Mouse (Mus musculus): ENCODE results near the gene Fcgr3.
"Not testable (repeated sequence)": the region's sequence is repeated elsewhere in the genome, so short reads cannot be mapped to it uniquely, and the experiment has no call there.

The Fcgr3 gene

DNA sequence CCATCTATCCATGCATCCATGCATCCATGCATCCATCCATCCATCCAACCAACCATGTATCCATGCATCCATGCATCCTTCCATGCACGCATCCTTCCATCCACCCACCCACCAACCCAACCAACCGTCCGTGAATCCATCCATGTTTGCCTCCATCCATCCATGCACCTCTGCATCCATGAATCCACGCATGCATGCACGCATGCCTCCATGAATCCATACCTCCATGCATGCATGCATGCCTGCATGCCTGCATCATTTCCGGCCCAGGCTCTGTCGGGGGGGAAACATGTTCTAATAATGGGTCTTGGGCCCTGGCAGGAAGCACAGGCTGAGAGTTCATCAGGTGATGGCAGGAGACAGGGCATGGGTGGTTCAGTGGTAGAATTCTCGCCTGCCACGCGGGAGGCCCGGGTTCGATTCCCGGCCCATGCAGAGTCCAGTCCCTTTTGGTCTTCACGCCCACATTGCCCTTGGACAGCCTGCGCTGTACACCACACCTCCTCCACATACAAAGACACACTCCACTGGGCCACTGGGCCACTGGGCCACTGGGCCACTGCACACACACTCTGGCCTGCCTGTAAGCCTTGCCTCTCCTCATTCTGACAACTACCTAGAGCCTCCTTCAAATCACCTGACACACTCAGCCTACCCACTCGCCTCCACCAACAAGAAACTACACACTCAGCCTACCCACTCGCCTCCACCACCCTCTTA, 16.9 kb upstream of the Fcgr3 start:
- DNase-seq = not testable (repeated sequence)

DNA sequence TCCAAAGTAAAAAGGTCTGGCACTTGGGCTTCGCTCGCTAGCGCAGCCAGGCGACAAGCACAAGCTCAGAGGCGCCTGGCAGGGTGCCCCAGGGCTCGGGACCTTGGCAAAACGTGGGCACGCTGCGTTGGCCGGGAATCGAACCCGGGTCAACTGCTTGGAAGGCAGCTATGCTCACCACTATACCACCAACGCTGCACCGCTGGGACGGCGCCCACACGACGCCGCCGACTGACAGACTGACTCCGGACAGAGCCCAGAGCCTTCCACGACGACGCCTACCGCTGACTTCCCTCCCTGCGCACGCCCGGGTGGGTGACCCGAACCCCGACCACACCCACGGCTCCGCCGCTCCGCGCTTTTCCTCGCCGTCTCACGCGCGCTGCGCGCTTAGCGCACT, 15.1 kb upstream of the Fcgr3 start:
- not testable (repeated sequence) for DNase-seq

DNA sequence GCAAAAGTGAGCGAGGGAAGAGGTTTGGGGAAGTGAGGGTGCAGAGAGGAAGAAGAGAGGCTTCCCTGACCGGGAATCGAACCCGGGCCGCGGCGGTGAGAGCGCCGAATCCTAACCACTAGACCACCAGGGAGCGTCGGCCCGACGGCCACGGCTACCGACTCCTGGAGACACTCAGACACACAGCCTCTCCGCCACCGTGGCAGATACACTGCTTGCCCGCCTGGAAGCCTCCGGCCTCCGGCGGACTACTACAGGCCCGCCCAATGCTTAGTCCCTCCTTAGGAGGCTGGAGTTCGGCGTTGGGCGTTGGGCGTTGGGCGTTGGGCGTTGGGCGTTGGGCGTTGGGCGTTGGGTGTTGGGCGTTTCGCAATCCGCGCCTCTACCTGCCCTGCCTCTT, 14.6 kb upstream of the Fcgr3 start:
- not testable (repeated sequence) for DNase-seq

DNA sequence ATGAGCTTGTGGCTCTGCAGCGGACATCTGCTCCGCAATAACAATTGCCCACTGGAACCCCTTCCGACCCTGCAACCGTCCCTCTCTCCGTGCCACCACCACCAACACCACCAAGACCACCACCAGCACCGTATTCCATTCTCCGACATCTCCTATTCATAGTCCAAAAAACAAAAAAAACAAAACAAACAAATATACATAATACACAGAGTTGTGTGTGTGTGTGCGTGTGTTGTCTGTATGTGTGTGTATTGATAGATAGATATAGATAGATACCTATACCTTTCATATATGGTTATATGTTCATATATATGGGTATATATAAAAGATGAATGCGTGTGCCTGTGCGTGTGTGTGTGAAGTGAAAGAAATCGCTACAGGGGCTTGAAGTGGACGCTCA, 13.7 kb upstream of the Fcgr3 start:
- DNase-seq = not testable (repeated sequence)

DNA sequence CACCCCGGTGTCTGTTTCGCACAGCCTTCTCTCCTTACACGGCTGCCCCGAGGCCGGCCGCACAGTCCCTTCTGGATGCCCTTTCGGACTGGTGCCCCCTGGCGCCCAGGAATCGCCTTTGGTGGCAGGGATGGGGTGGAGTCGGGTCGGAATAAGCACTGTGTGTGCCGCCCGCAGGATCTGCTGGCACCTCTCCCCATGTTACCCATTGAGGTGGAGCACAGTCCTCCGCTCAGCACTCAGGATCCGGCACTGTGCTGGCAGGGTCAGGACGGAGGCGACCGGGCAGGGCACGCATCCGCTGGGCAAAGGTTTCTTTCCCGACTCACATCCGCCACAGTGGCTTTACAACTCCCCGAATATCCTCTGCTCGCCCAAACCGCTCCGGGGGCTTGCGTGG, 13.2 kb upstream of the Fcgr3 start:
- DNase-seq = not testable (repeated sequence)

DNA sequence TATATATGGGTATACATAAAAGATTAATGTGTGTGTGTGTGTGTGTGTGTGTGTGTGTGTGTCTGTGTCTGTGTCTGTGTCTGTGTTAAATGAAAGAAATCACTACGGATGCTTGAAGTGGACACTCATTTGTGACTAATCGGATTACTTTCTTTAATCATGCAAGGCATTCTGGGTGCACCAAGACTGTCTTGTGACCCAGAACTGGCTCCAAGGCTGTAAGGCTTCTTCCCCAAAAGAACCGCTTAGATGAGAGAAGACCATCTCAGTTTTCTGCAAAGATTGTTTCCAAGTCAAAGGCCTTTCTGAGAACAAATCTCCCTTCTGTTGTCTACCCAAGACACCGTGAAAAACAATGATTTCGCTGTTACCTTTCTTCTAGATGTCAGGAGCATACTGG, 12.5 kb upstream of the Fcgr3 start:
- not testable (repeated sequence) for DNase-seq

DNA sequence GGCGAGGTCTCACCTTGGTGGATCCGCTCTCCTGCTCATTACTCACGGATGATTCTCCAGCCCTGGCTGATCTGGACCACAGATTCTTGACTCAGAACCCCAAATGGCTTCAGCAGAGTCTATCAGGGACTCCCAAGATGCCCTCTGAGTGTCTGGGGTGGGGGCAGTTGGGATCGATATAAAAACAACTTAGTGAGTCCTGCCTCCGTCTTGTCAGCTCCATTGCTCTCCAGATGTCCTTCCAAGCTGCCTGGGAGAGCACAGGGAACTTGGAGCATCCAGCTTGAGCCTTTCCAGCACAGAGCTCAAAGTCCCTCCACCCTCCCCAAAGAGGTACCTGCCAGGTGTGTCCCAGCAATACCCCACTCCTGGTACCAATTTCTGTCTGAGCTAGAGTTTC, 11.4 kb upstream of the Fcgr3 start:
- DNase-seq = not testable (repeated sequence)

DNA sequence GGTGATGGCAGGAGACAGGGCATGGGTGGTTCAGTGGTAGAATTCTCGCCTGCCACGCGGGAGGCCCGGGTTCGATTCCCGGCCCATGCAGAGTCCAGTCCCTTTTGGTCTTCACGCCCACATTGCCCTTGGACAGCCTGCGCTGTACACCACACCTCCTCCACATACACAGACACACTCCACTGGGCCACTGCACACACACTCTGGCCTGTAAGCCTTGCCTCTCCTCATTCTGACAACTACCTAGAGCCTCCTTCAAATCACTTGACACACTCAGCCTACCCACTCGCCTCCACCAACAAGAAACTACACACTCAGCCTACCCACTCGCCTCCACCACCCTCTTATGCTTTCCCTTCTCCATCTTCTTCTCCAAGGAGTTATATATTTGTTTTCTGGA, 9.5 kb upstream of the Fcgr3 start:
- DNase-seq = not testable (repeated sequence)

DNA sequence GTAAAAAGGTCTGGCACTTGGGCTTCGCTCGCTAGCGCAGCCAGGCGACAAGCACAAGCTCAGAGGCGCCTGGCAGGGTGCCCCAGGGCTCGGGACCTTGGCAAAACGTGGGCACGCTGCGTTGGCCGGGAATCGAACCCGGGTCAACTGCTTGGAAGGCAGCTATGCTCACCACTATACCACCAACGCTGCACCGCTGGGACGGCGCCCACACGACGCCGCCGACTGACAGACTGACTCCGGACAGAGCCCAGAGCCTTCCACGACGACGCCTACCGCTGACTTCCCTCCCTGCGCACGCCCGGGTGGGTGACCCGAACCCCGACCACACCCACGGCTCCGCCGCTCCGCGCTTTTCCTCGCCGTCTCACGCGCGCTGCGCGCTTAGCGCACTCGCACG, 7.5 kb upstream of the Fcgr3 start:
- not testable (repeated sequence) for DNase-seq

DNA sequence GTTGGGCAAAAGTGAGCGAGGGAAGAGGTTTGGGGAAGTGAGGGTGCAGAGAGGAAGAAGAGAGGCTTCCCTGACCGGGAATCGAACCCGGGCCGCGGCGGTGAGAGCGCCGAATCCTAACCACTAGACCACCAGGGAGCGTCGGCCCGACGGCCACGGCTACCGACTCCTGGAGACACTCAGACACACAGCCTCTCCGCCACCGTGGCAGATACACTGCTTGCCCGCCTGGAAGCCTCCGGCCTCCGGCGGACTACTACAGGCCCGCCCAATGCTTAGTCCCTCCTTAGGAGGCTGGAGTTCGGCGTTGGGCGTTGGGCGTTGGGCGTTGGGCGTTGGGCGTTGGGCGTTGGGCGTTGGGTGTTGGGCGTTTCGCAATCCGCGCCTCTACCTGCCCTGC, 7.0 kb upstream of the Fcgr3 start:
- DNase-seq = not testable (repeated sequence)

DNA sequence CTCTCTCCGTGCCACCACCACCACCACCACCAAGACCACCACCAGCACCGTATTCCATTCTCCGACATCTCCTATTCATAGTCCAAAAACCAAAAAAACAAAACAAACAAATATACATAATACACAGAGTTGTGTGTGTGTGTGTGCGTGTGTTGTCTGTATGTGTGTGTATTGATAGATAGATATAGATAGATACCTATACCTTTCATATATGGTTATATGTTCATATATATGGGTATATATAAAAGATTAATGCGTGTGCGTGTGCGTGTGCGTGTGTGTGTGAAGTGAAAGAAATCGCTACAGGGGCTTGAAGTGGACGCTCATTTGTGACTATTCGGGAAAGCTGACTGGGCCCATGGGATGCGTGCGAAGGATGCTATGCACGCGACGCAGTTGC, 6.1 kb upstream of the Fcgr3 start:
- not testable (repeated sequence) for DNase-seq

DNA sequence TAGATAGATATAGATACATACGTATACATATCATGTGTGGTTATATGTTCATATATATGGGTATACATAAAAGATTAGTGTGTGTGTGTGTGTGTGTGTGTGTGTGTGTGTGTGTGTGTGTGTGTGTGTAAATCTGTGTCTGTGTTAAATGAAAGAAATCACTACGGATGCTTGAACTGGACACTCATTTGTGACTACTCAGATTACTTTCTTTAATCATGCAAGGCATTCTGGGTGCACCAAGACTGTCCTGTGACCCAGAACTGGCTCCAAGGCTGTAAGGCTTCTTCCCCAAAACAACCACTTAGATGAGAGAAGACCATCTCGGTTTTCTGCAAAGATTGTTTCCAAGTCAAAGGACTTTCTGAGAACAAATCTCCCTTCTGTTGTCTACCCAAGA, 4.8 kb upstream of the Fcgr3 start:
- peak; percentile 18 for DNase-seq

DNA sequence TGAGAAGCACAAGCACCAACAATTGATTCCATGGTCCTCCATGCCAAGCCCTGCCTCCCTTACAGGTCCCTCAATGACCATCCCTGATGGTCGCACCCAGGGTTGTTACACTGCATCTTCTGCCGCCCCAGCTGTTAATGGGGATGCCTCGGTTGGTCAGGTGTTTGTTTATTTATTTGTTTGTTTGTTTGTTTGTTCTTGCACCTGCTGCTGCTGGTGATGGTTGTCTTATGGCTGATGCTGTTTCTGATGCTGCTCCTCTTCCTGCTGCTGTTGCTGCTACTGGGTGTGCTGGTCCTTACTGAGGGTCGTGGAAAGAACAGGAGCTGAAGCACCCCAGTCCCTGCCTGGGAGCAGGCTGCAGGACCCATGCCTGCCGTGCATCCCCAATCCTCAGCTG, 3.2 kb upstream of the Fcgr3 start:
- DNase-seq = not testable (repeated sequence)

DNA sequence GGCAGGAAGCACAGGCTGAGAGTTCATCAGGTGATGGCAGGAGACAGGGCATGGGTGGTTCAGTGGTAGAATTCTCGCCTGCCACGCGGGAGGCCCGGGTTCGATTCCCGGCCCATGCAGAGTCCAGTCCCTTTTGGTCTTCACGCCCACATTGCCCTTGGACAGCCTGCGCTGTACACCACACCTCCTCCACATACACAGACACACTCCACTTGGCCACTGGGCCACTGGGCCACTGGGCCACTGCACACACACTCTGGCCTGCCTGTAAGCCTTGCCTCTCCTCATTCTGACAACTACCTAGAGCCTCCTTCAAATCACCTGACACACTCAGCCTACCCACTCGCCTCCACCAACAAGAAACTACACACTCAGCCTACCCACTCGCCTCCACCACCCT, 1.8 kb upstream of the Fcgr3 start:
- DNase-seq = not testable (repeated sequence)

DNA sequence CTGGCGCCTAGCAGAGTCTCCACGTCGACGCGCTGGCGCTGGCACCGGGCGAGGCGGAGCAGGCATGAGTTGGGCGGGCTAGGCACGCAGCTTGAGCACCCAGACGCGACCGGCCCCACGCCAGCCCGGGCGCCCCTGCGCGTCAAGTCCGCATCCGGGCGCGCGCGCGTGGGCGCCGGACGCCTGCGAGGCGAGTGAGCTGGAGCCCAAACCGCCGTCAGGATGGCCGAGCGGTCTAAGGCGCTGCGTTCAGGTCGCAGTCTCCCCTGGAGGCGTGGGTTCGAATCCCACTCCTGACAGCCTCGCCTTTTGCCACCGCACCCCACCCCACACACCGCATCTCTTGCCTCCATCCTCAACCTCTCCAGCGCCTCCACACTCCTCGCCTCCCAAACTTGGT, 1.0 kb upstream of the Fcgr3 start:
- DNase-seq = peak; percentile 54

DNA sequence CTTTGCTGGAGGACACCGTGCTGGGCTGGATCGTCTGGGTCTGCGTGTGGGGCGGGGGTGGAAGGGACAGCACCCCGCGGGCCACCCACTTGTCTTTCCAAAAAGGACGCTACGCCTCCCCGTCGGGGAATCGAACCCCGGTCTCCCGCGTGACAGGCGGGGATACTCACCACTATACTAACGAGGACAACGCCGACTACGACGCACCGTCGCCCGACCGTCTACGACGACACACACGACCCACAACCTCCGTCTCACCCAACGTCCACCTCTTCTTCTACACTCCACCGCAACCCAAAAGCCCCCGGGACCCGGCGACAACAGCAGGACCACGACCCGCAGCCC, 480 bp upstream of the Fcgr3 start:
- DNase-seq = peak; percentile 79

DNA sequence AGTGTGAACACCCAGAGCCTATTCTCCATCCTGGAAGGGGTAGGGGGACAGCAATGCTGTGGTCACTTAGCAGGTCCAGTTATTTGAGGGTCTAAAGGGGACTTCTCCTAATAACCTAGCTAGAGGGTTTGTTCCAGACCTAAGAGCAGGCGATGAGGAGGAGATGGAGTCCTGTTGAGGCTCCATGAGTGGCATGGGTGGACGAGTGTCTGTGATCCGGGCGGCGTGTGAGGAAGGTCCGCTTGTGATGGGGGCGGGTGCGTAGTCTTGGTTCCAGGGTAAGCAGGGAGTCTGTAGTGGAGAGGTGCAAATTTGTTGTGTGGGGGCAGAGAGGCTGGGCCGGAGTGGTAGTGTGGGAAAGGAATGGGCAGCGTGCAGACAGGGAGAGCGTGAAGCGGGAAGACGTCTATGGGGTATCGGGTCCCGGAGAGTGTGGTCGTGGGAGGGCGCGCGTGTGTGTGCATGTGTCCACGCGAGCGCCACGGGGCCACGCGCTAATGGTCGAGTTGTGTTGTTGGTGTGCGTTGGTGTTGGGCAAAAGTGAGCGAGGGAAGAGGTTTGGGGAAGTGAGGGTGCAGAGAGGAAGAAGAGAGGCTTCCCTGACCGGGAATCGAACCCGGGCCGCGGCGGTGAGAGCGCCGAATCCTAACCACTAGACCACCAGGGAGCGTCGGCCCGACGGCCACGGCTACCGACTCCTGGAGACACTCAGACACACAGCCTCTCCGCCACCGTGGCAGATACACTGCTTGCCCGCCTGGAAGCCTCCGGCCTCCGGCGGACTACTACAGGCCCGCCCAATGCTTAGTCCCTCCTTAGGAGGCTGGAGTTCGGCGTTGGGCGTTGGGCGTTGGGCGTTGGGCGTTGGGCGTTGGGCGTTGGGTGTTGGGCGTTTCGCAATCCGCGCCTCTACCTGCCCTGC, 905 bp downstream of the Fcgr3 start:
- peak; percentile 55 for DNase-seq

DNA sequence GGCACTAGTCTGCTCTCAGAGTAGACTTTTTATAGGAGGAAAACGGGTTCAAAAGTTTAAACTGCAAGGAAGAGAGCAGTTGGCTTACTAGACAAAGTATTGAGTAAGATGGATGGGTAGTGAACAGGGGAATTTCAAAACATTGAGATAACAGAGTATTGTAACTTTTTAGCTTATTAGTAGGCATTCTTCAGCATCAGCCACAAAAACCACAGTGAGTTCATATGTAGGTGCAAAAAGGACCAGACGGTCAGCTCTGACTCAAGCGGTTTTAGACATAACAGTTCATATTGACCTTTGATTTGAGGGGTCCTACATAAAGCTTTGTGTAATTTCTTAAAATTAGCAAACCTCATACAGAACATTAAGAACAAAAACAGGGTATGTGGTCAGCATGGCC, 3.2 kb downstream of the Fcgr3 start:
- no peak for DNase-seq

DNA sequence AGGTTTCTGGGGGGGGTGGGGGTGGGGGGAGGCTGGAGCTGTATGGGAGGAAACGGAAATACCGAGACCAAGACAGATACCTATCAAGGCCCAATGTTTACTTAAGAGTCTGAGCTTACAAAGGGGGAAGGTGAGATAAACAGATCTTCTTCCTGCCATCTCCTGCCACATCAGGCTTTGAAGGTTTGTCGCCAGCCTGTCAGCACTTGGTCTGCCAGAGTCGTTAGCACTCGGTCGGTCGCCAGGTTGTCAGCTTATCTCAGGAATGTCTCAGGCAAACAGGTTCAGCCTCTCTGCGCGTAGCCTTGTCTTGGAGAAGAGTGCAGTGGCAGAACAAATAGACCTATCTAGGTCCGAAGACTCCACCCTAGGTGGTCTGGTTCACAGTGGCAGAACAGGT, 4.3 kb downstream of the Fcgr3 start:
- no peak for DNase-seq

DNA sequence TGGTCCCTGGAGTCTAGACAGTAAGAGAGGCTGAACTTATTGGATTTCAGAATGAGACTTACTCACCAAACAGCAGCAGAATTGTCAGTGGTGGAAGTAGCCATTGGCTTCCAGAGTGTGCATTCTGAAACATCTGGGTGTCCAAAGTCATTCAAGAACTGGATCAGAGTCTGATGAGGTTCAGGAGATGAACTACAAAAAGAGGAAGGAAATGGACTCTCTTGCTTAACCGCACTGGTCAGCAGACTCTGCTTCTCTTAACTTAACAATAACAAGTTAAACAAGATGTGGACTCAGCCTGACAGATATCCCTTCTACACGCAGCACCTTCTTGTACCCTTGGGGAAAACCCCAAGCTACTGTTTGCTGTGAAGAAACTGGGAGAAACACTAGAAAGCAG, 5.5 kb downstream of the Fcgr3 start:
- no peak for DNase-seq

DNA sequence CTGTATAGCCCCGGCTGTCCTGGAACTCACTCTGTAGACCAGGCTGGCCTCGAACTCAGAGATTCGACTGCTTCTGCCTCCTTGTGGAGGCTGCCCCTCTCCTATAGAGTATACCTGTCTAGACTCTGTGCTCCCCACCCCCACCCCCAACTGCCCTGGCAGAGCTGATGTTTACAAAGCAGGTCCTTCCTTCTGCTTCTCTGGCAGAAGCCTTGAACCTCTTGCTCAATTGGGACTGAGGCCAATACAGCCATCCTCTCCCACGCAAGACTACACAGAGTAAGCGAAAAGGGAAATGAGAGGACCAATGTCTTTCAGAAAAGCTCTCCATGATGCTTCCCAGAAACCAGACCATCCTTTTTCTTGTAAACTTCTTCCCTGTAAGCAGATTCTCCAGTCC, 7.5 kb downstream of the Fcgr3 start:
- DNase-seq = no peak

DNA sequence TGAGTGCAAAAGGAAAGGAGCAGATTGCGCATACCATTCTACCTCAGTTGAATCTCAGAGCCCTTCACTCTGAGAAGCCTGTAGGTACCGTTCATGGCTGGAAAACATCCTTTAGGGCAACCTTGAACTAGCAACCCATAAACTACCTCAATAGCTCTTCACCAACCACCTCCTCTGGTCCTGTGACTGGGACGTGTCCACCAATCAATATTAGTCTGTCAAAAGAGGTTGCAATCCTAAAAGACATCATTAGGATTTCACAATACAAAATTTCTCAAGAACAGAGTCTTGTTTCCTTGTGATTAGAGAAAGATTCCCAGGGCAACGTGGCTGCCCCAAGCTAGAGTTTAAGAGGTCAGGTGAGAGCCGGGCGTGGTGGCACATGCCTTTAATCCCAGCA, 11.4 kb downstream of the Fcgr3 start:
- DNase-seq = no peak

DNA sequence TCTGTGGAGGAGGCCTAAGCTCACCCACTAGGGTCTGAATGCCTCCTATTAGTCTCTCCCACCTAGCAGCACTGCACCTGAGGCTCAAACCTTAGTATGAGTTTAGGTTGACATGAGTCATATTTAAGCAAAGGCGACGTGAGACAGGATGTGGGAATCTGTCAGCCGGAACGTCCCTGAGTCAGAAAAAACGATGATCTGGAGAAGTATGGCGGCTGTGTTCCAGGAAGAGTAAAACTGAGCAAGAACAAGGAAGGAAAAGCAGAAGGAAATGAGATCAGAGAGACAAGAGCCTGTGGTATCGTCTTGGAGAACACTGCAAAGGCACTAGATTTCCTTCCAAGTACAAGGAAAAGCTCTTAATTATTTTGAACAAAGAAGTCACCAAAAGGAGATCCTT, 14.0 kb downstream of the Fcgr3 start:
- no peak for DNase-seq

DNA sequence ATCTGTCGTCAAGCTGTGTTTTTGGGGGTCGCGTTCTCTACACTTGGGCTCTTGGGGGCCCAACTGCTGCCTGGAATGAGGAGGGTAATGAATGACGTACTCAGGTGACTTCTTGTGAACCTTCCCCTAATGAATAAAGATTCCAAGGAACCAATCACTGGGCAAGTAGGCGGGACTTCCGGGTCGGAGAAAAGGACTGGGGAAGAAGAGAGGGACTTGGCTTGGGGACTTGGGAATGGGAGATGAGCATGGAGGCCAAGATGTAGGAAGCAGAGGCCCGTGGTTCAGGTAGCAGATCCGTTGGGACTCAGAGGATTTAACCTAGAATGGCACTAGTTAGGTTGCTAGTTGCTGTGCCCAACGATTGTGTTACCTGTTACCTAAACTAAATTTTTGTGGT, 15.5 kb downstream of the Fcgr3 start:
- DNase-seq = no peak

Measured in right cerebral cortex, postnatal 4 days (tissue).